Mouse (Mus musculus) left cerebral cortex, postnatal 14 days (tissue): ENCODE results near the gene Olfr714. TPM values are rescaled to one million over a fixed set of nuclear protein-coding genes. Genes with fewer than 3 reads are reported as not detected.
A peak's percentile ranks its signal among the peaks of the same experiment; 100 is the strongest.
"Not testable (repeated sequence)": the region's sequence is repeated elsewhere in the genome, so short reads cannot be mapped to it uniquely, and the experiment has no call there.

Source experiments
- DNase-seq, 2 experiments: peaks; one replicate each; pipeline ENCODE4 v3.0.0; 2021 to 2022; ENCODE audit warnings: low spot score in 2 of 2, mixed read lengths in 1 of 2
- intact Hi-C: fragments of 180-260 bp; cut with DNase I; formaldehyde crosslinking; loops from one replicate; pipeline ENCODE4 v1.15.1; 2025
- long read RNA-seq, 2 experiments: library from polyadenylated mRNA; stranded (forward); transcript quantifications; one replicate each; pipeline ENCODE4 v2.0.0; 2021
- total RNA-seq, 2 experiments: library from RNA; stranded (reverse); gene quantifications; 2 replicates each; pipeline ENCODE4 v1.2.3; 2021

Gene Olfr714
- total RNA-seq = not detected
- long read RNA-seq, experiment 1 = 0 reads
- long read RNA-seq, experiment 2 = 0 reads

GRCm38 (mm10) chr7:107070681-107071080 is at the start of gene Olfr714:
Olfr714 (plus strand) TSS chr7:107070981.
- DNase-seq = no peak

GRCm38 (mm10) chr7:107030874-107031273 is 39.9 kb upstream of the Olfr714 start, which contains the start of gene Olfr713:
Olfr713 (plus strand) TSS chr7:107031174.
- intact Hi-C loops = no loop called here
- no peak for DNase-seq

More at GRCm38 (mm10) chr7:107070681-107071080, at the start of gene Olfr714:
- intact Hi-C loops = no loop called here

DNA sequence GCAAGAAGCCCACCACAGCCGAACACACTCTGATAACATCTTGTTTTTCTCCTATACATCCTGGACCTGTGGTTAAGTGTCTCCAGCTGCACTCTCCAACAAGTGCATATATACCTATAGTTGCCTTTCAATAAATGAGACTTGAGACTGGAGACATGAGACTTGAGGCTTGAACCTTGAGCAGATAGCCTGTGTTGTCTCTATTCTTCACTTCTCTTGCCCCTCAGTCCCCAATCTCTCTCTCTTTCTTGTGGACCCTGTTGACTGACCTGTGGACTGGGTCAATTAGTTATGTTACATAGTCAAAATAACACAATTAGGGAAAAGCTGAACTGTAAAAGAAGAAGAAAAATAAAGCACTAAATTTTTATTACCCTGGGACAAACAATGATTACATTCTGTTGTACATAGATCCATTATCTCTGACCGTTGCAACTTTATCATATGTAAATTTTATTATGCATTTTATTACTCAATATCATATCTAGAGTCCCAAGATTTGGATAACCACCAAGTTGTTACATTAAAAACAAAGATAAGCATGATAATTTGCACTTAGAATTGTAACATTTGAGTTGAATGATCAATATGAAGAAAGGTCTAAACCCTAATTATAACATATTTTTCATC is 30.7 kb upstream of the Olfr714 start:
- intact Hi-C loops = no loop called here
- no peak for DNase-seq

DNA sequence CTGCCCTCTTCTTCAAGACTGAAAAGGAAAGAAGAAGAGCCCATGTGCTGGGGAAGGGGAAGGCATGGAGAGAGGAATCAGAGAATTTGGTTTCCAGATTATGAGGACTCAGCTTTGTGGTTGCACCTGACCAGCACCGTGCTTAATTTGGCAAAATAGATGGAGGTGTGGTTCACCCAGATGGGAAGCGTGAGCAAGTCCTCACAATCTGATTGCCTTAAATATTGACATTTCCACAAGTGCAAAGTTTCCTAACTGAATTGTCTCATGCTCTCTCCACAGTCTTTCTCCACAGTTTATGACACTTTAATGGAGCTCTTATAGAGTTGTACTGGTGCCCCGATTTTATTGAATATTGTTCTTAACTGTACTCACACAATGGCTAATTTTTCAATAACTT is 27.6 kb upstream of the Olfr714 start:
- intact Hi-C loops = no loop called here
- no peak for DNase-seq

GRCm38 (mm10) chr7:107044407-107044806 is 26.4 kb upstream of the Olfr714 start:
- DNase-seq = no peak
- intact Hi-C loops = no loop called here

GRCm38 (mm10) chr7:107045833-107046232 is 24.9 kb upstream of the Olfr714 start:
- intact Hi-C loops = loop anchor here (5.0 kb wide), 1 partner anchor 1229 kb away; no protein-coding TSS in a partner anchor

GRCm38 (mm10) chr7:107047578-107047977 is 23.2 kb upstream of the Olfr714 start:
- no peak for DNase-seq
- intact Hi-C loops = loop anchor here (5.0 kb wide), 1 partner anchor 1230 kb away; no protein-coding TSS in a partner anchor

More at GRCm38 (mm10) chr7:107045833-107046232, 24.9 kb upstream of the Olfr714 start:
- peak; percentile 59 to 76 for DNase-seq

DNA sequence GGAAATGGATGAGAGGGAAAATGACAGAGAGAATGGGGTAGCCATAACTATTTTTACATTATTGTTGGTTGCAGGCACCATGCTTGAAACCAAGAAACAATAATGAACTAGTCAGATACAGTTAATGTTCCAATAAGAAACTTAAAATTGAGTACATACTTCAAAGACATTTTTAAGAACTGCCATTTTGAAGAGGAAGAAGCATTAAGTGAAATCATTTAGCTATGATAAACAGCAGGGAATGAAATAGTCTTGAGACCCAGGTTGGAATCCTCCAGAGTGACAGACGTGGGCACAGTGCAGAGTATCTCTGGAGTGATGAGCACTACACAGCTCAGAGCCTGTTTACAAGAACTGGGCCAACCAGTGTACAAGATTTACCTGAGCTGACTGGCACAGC is 22.1 kb downstream of the Olfr714 start, which contains the start of gene Olfr17:
Gene Olfr17 (plus strand): TSS at position 301 of the 400 bp plus-strand sequence.
- intact Hi-C loops = no loop called here
- DNase-seq = no peak

DNA sequence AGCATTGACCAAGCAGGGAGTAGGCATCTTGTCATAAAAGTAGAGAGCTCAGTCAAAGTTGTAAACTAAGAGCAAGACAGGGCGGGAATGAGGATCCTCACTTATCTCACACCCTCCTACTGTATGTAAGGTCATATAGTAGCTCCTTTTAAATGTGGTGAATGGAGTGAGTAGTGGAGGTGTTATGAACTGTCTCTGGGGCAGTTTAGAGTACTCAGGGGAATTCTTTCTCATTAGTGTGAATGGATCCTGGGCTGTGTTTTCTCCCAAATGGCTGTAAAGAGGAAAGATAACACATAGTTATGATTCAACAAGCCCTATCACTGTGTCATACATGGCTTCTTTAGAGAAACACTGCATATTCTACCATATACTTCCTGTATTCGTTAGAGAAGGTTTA is 39.5 kb downstream of the Olfr714 start, which contains the start of gene Olfr715b:
Gene Olfr715b (minus strand): TSS at position 101 of the 400 bp plus-strand sequence.
- DNase-seq, intact Hi-C loops: not testable (repeated sequence)

Other genes starting within 250 kb of the Olfr714 start
- gene Olfr702, start 237.1 kb upstream of the Olfr714 start, total RNA-seq = not detected
- gene Olfr703, start 227.6 kb upstream of the Olfr714 start, total RNA-seq = not detected
- not detected for gene Olfr704, start 207.8 kb upstream of the Olfr714 start, total RNA-seq
- gene Olfr705, start 194.1 kb upstream of the Olfr714 start, total RNA-seq = not detected
- gene Olfr706, start 182.8 kb upstream of the Olfr714 start, total RNA-seq = not detected
- not detected for gene Olfr707, start 169.7 kb upstream of the Olfr714 start, total RNA-seq
- not detected for gene Olfr1532-ps1, start 163.0 kb upstream of the Olfr714 start, total RNA-seq
- not detected for gene Olfr709-ps1, start 138.8 kb upstream of the Olfr714 start, total RNA-seq
- gene Olfr710, start 122.7 kb upstream of the Olfr714 start, total RNA-seq = not detected
- gene Olfr6, start 107.0 kb upstream of the Olfr714 start, total RNA-seq = not detected
- gene Olfr711, start 95.5 kb upstream of the Olfr714 start, total RNA-seq = not detected
- not detected for gene Olfr2, start 64.9 kb upstream of the Olfr714 start, total RNA-seq
- not detected for gene Olfr713, start 39.8 kb upstream of the Olfr714 start, total RNA-seq
- not detected for gene Olfr17, start 22.2 kb downstream of the Olfr714 start, total RNA-seq
- gene Olfr715b, start 39.4 kb downstream of the Olfr714 start, total RNA-seq = not detected
- gene Olfr715, start 60.1 kb downstream of the Olfr714 start, total RNA-seq = not detected
- not detected for gene Olfr716, start 67.3 kb downstream of the Olfr714 start, total RNA-seq
- not detected for gene Nlrp14, start 96.0 kb downstream of the Olfr714 start, total RNA-seq
- not detected for gene Rbmxl2, start 138.5 kb downstream of the Olfr714 start, total RNA-seq